Mouse (Mus musculus): ENCODE measurements around the gene Tra2a.
"Not testable (repeated sequence)": the region's sequence is repeated elsewhere in the genome, so short reads cannot be mapped to it uniquely, and the experiment has no call there.

The Tra2a gene

GRCm38 (mm10) chr6:49263847-49264243 lies at the start of gene Tra2a:
Gene Tra2a (minus strand): TSS chr6:49264033.
- DNase-seq (ENCODE audit: low read depth), result peak; percentile 98

- no peak for DNase-seq (ENCODE audit: low read depth)
These were observed 34.5 kb upstream of the Tra2a start for GRCm38 (mm10) chr6:49298286-49298685.

GRCm38 (mm10) chr6:49282122-49282521 lies 18.3 kb upstream of the Tra2a start:
- no peak for DNase-seq (ENCODE audit: low read depth)

GRCm38 (mm10) chr6:49280942-49281341 lies 17.1 kb upstream of the Tra2a start:
- no peak for DNase-seq (ENCODE audit: low read depth)

GRCm38 (mm10) chr6:49275296-49275695 lies 11.5 kb upstream of the Tra2a start:
- DNase-seq (ENCODE audit: low read depth), result no peak

- no peak for DNase-seq (ENCODE audit: low read depth)
These were observed 10.7 kb upstream of the Tra2a start for GRCm38 (mm10) chr6:49274416-49275091.

- DNase-seq (ENCODE audit: low read depth), result no peak
These were observed 10.1 kb upstream of the Tra2a start for GRCm38 (mm10) chr6:49273934-49274333.

- DNase-seq (ENCODE audit: low read depth), result no peak
These were observed 9.0 kb upstream of the Tra2a start for GRCm38 (mm10) chr6:49272863-49273262.

- no peak for DNase-seq (ENCODE audit: low read depth)
These were observed 8.0 kb upstream of the Tra2a start for GRCm38 (mm10) chr6:49271815-49272214.

- DNase-seq (ENCODE audit: low read depth), result peak; percentile 53
These were observed 6.1 kb upstream of the Tra2a start for GRCm38 (mm10) chr6:49269923-49270322.

- DNase-seq (ENCODE audit: low read depth), result peak; percentile 87
These were observed 5.4 kb upstream of the Tra2a start for GRCm38 (mm10) chr6:49269200-49269599.

GRCm38 (mm10) chr6:49267686-49268085 lies 3.9 kb upstream of the Tra2a start:
- DNase-seq (ENCODE audit: low read depth), result no peak

GRCm38 (mm10) chr6:49265207-49265606 lies 1.4 kb upstream of the Tra2a start:
- DNase-seq (ENCODE audit: low read depth), result not testable (repeated sequence)

- DNase-seq (ENCODE audit: low read depth), result not testable (repeated sequence)
These were observed 613 bp upstream of the Tra2a start for GRCm38 (mm10) chr6:49264446-49264845.

GRCm38 (mm10) chr6:49263081-49263846 lies 569 bp downstream of the Tra2a start:
- DNase-seq (ENCODE audit: low read depth), result peak; percentile 79

GRCm38 (mm10) chr6:49262421-49262820 lies 1.4 kb downstream of the Tra2a start:
- peak; percentile 49 for DNase-seq (ENCODE audit: low read depth)

- no peak for DNase-seq (ENCODE audit: low read depth)
These were observed 4.1 kb downstream of the Tra2a start for GRCm38 (mm10) chr6:49259711-49260110.

GRCm38 (mm10) chr6:49257880-49258279 lies 6.0 kb downstream of the Tra2a start:
- DNase-seq (ENCODE audit: low read depth), result no peak

- DNase-seq (ENCODE audit: low read depth), result no peak
These were observed 11.6 kb downstream of the Tra2a start for GRCm38 (mm10) chr6:49252207-49252606.

- DNase-seq (ENCODE audit: low read depth), result no peak
These were observed 12.6 kb downstream of the Tra2a start for GRCm38 (mm10) chr6:49251199-49251598.

GRCm38 (mm10) chr6:49247246-49247645 lies 16.6 kb downstream of the Tra2a start:
- DNase-seq (ENCODE audit: low read depth), result peak; percentile 57

- no peak for DNase-seq (ENCODE audit: low read depth)
These were observed 21.5 kb downstream of the Tra2a start for GRCm38 (mm10) chr6:49242331-49242730.

GRCm38 (mm10) chr6:49241562-49241961 lies 22.3 kb downstream of the Tra2a start:
- no peak for DNase-seq (ENCODE audit: low read depth)
